Mouse (Mus musculus): Measurements from ENCODE around the gene Mettl27. TPM values are rescaled to one million over a fixed set of nuclear protein-coding genes. Genes with fewer than 3 reads are reported as not detected.
A peak's percentile ranks its signal among the peaks of the same experiment; 100 is the strongest.
"Not testable (repeated sequence)": the region's sequence is repeated elsewhere in the genome, so short reads cannot be mapped to it uniquely, and the experiment has no call there.

Gene Mettl27
- total and polyA plus RNA-seq, 3 experiments, result 22.5 to 33.1 (median 23.5) TPM

GRCm38 (mm10) chr5:134951053-134951884 lies 19.1 kb downstream of the Mettl27 start:
- no peak for DNase-seq

GRCm38 (mm10) chr5:134955491-134955890 lies 23.3 kb downstream of the Mettl27 start:
- no peak for DNase-seq

GRCm38 (mm10) chr5:134959114-134959513 lies 26.9 kb downstream of the Mettl27 start:
- DNase-seq, result peak; percentile 91

DNA sequence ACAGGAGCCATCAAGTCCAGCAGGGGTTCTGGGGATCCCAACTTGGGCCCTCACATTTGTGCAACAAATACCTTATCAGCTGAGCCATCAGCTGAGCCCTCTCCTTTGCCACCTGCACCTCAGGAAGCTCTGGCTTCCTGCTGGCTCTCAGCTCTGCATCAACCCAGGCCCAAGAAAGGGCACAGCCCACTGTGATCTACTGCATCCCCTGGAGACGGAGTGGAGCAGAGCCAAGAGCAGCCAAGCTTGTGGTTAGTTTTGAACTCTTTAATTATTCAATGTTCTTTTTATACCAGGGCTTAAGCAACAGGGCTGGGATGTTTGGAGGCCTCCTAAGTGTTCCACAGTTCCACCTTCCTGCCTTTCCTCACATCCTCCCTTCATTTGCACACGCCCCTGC lies 28.3 kb downstream of the Mettl27 start:
- DNase-seq, result no peak

DNA sequence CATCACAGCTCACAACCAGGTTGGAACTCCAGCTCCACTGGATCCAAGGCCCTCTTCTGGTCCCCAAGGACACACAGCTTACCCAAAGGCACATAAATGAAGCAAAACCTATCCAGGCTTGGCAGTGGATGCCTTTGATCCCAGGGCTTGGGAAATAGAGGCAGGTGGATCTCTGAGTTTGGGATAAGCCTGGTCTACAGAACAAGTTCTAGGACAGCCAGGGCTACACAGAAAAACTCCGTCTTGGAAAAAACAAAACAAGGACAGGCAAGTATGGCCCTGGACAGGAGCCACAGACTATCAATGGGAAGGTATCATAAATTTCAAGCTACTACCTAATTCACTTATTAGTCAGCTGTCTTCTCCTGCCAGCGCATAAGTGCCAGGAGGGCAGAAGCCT lies 29.4 kb downstream of the Mettl27 start:
- DNase-seq, result peak; percentile 51

- no peak for DNase-seq
Measured at GRCm38 (mm10) chr5:134963546-134963945, 31.4 kb downstream of the Mettl27 start.

- DNase-seq, result not testable (repeated sequence)
Measured at GRCm38 (mm10) chr5:134964655-134965054, 32.5 kb downstream of the Mettl27 start.

- peak; percentile 69 for DNase-seq
Measured at GRCm38 (mm10) chr5:134965473-134965851, 33.3 kb downstream of the Mettl27 start.

DNA sequence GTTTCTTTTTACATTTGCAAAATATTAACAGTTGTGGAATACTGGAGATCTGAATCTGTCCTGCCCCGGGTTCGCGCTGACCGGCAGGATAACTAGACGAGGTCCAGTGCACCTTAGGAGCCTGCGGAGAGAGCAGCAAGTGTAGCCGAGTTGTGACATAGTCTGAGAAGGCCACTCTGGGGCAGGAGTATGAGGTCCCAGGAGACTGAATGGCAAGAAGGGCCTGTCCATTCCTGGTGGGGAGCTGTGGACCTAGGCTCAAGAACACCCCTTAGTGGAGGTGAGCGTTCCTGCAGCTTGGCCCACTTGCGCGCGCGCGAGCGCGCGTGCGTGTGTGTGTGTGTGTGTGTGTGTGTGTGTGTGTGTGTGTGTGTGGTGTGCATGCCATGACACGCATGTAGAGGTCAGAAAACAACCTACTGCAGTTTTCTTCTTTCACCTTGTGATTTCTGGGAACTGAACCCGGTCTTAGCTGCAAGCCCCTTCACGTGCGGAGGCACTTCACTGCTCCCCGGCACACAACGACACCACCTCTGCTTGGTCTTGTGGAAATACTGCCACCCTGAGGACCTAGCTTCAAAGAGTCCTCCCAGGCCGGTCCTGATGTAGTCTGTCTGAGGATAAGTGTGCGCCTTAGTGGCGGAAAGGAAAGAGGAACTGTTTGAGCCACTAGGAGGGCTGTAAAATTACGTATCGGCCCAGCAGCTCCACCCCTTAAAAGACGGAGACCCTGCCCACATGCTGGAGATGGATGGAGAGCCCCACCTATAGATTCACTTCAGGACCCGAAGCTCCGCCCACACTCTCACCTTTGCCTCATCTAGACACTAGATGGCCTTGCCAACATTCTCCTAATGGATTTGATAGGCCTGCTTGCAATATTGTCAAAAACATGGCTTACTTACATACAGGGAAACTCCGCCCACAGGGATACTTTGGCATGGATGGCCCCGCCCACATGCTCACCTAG lies 34.0 kb downstream of the Mettl27 start:
- peak; percentile 56 for DNase-seq

DNA sequence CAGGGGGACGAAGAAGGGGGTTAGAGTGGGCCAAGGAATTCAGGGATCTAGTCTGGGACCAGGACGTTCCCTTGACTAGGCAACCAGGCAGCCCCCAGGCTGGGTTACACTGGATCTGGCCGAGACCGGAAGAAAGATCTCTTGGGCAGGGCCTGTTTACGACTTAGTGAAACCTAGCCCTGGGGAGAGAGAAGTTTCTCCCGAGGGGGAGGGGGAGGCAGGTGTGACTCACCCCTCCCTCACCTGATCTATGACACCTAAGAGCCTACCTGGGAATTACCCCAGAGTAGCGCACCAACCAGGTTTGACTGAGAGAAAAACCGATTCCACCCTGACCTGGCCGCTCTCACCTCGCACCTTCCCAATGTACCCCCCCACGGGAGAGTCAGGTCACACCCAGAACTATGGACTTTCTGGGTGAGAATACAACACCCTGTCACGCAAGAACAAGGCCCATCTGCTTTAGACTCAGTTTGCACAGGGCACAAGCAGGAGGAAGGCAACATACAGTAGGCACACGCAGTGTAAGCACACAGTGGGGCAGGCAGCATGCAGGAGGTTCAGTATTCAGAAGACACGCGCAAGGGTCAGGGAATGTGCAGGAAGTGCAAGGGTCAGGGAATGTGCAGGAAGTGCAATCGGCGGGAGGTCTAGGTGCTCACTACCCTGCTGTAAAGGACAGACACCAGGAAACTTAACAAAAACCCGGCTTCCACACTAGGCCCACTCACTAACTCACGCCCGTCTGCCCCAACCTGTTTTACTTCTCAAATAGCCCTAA lies 35.2 kb downstream of the Mettl27 start:
- DNase-seq, result no peak

DNA sequence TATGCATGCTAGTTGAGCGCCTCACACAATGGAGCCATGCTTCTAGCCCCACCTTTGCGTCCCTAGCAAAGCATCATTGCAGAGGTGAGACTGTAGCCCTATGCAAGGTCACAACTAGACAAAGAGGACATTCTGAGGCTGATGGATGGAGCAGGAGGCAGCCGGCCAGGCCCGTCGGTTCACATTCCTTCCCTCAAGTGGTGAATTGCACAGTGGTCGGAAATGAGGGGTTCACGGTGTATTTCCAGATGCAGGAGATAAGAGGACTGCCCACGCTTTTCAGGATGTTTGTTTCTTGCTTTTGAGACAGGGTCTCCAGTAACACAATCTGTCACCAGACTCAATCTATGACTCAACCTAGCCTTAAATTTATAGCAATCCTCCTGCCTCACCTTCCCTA lies 38.5 kb downstream of the Mettl27 start:
- no peak for DNase-seq

GRCm38 (mm10) chr5:134973081-134973480 lies 40.9 kb downstream of the Mettl27 start:
- no peak for DNase-seq

GRCm38 (mm10) chr5:134973526-134973925 lies 41.4 kb downstream of the Mettl27 start:
- no peak for DNase-seq

DNA sequence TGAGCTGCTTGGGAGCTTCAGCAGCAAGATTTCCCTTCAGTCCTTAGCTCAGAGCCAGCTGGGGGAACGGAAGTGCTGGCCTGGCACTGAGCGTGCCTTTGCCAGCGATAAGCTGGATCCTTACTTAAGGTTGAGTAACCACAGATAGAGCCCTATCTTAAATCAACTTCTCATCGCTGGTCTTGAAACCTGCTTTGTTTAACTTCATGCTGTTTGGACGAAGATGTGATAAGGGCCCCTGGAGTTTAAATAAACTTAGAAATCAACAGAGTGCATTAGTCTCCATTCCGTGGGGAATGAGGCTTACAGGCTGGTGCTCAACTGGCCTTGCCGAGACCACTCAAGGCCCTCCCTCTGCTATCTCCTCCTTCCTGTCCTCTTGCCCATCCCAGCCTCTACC lies 42.1 kb downstream of the Mettl27 start:
- no peak for DNase-seq

GRCm38 (mm10) chr5:134974921-134975320 lies 42.8 kb downstream of the Mettl27 start:
- DNase-seq, result no peak

DNA sequence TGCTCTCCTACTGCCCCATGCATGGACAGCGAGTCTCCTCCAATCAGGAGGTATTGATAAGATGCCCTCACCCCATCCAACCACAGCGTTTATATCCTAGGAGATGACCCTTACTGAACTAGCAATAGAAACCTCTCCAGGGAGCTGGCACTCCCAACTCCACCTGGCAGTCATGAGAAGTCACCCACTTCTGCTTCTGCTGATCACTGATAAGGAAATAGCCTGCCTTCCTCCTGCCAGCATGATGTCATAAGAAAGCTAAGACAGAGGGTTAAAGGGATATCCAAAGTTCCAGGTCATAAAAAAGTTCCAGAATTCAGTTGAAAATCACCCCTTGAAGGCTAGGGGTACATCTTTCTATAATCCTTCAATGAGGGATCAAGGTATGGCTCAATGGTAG lies 44.0 kb downstream of the Mettl27 start:
- DNase-seq, result no peak

- DNase-seq, result peak; percentile 55
Measured at GRCm38 (mm10) chr5:134976577-134977250, 44.5 kb downstream of the Mettl27 start.

DNA sequence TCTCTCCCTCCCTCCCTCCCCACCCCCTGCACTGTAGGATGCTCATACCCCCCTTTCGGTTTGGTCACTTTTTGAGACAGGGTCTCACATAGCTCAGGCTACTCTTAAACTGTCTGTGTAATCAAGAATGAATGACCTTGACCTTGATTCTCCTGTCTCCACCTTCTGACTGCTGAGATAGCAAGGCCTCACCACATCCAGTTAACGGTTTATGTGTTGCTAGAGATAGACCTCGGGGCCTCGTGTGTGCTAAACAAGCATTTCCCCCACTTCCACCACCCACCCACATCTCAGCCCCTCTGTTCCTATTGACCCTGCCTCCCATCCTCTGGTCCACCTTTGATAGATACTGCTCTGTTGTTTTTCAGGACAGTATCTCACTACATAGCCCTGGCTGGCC lies 45.7 kb downstream of the Mettl27 start:
- no peak for DNase-seq

DNA sequence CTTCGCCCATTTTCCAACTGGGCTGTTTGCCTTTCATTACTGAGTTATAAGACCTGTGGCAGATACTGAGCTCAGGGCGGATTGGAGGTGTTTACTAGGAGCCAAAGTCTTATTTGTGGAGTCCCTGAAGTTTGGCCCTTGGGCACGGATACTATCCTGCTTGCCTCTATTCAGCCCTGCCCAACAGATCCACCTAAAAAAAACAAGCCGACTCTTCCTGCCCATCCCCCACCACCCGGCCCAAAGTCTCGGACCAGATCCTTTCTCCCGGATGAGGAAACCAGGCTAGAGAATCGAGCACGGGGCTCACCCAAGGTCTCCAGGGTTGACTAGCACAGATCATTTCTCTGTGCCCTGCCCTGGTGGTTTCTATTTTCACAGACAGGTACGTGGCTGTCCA lies 49.0 kb downstream of the Mettl27 start:
- no peak for DNase-seq

- DNase-seq, result no peak
Measured at GRCm38 (mm10) chr5:134983111-134983510, 50.9 kb downstream of the Mettl27 start.

DNA sequence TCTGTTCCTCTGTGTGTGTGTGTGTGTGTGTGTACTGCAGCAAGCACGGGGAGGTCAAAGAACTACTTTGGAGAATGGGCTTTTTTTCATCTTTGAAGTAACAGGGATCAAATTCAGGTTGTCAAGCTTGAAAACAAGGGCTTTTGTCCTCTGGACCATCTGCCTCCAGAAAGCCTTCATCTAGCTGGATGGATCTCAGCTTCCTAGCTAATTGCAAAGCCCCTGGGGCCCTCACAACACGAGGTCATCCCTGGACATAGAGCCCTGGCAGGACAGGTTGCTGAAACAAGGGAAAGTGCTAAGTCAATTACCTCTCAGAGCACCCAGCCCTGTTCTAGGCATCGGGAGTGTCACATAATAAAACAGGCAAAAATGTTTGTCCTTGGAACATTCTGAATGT lies 51.6 kb downstream of the Mettl27 start:
- no peak for DNase-seq
